Mouse (Mus musculus): Measurements from ENCODE around the gene Hpgds. TPM values are rescaled to one million over a fixed set of nuclear protein-coding genes. Genes with fewer than 3 reads are reported as not detected.

The Hpgds gene
- polyA plus RNA-seq, 1 experiment from 2014 or later, result 4.0 TPM

DNA sequence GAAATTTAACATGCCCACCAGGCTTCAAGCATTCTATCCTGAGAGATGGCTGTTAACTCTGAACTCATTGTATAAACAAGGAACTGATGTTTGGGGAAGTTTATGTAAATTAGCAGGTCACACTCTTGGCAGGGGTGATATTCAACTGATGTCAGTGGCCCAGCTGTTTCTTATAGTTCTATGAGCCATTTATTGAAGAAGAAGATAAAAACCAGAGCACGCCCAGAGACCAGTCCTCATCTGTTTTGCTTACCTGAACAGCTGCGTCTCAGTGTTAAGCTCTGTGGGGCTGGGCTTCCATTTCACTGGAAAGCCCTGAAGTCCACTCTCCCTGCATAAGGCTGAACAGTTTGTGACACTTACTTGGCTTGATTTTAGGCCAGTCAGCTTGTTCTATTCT, 6.9 kb downstream of the Hpgds start:
- no peak overlapping the region for H3K4me2 ChIP-seq (replicated peaks)
- H3K36me3 ChIP-seq, result no peaks in the 10 kb centered on the region
- WGBS, result 46% methylated on average over 2 of the region's 2 CpGs
- no peaks in the 10 kb centered on the region for H3K9me3 ChIP-seq
- ATAC-seq (ENCODE audit: insufficient number of reproducible peaks, insufficient read depth, low FRiP score, low TSS enrichment), result no peak; the same call in 1 of the 2 replicates
- no peak overlapping the region for H3K9ac ChIP-seq
- 0 out of 2 replicates have a peak, but pooled peaks cover 5% of the 10 kb centered on the region for H3K4me1 ChIP-seq
- H3K27me3 ChIP-seq, result no peaks in the 10 kb centered on the region
- H3K27ac ChIP-seq, result no peak overlapping the region
- no peak overlapping the region for H3K4me3 ChIP-seq

- Histone ChIP-seq H3K4me3 (no peak overlapping the region), H3K9me3 (no peaks in the 10 kb centered on the region), H3K27ac (no peak overlapping the region), H3K9ac (no peak overlapping the region), H3K4me2 (replicated peaks) (no peak overlapping the region), H3K27me3 (no peaks in the 10 kb centered on the region), H3K4me1 (no peaks in the 10 kb centered on the region), H3K36me3 (no peaks in the 10 kb centered on the region)
- WGBS, result 61% methylated on average over 6 of the region's 6 CpGs
- no peak for ATAC-seq (ENCODE audit: insufficient number of reproducible peaks, insufficient read depth, low FRiP score, low TSS enrichment)
These were observed 12.3 kb downstream of the Hpgds start for GRCm38 (mm10) chr6:65132376-65132775.

- Histone ChIP-seq H3K4me2 (replicated peaks) (no peak overlapping the region), H3K27me3 (no peaks in the 10 kb centered on the region), H3K4me3 (no peak overlapping the region), H3K4me1 (no peaks in the 10 kb centered on the region), H3K36me3 (no peaks in the 10 kb centered on the region), H3K9me3 (no peaks in the 10 kb centered on the region), H3K27ac (no peak overlapping the region), H3K9ac (no peak overlapping the region)
- WGBS, result 11% methylated on average over 2 of the region's 2 CpGs
- ATAC-seq (ENCODE audit: insufficient number of reproducible peaks, insufficient read depth, low FRiP score, low TSS enrichment), result no peak
These were observed 18.5 kb downstream of the Hpgds start for GRCm38 (mm10) chr6:65126074-65126726.

DNA sequence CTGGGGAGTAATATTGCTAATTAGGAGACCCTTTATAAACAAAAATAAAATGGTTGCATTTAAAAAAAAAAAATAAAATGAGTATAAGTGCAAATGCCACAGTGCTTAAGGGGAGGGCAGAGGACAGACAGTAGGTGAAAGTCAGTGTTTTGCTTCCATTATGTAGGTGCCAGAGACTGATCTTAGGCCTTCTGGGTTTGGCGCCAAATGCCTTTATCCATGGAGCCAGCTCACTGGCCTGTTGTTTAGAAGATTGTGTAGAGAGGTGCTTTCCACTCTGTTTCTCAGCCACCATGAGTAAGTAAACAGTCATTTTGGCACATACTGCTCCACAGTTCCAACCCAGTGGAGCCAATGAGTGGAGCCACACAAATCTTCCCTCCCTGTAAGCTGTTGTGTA, 27.2 kb downstream of the Hpgds start:
- Histone ChIP-seq H3K4me1 (no peaks in the 10 kb centered on the region), H3K4me2 (replicated peaks) (no peak overlapping the region), H3K36me3 (peaks cover 48% of the 10 kb centered on the region), H3K27ac (no peak overlapping the region), H3K4me3 (no peak overlapping the region), H3K27me3 (no peaks in the 10 kb centered on the region), H3K9me3 (no peaks in the 10 kb centered on the region), H3K9ac (no peak overlapping the region)
- WGBS, result 86% methylated on average over 1 of the region's 1 CpGs
- ATAC-seq (ENCODE audit: insufficient number of reproducible peaks, insufficient read depth, low FRiP score, low TSS enrichment), result no peak

- H3K36me3 ChIP-seq, result peaks cover 53% of the 10 kb centered on the region
- 94% methylated on average over 2 of the region's 2 CpGs for WGBS
- no peak overlapping the region for H3K27ac ChIP-seq
- H3K9ac ChIP-seq, result no peak overlapping the region
- ATAC-seq (ENCODE audit: insufficient number of reproducible peaks, insufficient read depth, low FRiP score, low TSS enrichment), result no peak
- no peak overlapping the region for H3K4me2 ChIP-seq (replicated peaks)
- H3K9me3 ChIP-seq, result no peaks in the 10 kb centered on the region
- no peak overlapping the region for H3K4me3 ChIP-seq
- no peaks in the 10 kb centered on the region for H3K27me3 ChIP-seq
- H3K4me1 ChIP-seq, result no peaks in the 10 kb centered on the region
These were observed 29.8 kb downstream of the Hpgds start for GRCm38 (mm10) chr6:65114902-65115301.

DNA sequence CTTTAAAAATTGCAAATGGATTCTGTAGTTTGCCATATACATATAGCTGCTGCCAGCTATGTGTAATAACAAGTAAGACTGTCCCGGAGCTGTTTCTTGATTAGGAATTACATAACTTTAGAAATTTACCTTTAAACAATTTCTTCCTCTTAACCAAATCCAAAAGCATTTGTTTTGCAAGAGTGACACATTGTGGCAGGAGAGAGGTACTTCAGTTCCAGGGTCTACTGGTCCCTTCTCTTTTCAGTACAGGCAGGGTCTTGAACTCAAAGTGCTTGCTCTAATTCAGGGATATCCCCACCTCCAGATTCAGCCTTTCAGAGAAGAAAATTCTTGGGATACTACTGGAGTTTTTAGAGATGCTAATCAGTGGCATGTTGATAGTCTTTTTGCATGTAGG, 65.6 kb downstream of the Hpgds start:
- H3K9me3 ChIP-seq, result no peaks in the 10 kb centered on the region
- ATAC-seq (ENCODE audit: insufficient number of reproducible peaks, insufficient read depth, low FRiP score, low TSS enrichment), result no peak
- H3K27me3 ChIP-seq, result no peaks in the 10 kb centered on the region
- no peaks in the 10 kb centered on the region for H3K4me1 ChIP-seq
- no peak overlapping the region for H3K4me3 ChIP-seq
- H3K4me2 ChIP-seq (replicated peaks), result no peak overlapping the region
- 97% methylated on average over 1 of the region's 1 CpGs for WGBS
- H3K9ac ChIP-seq, result no peak overlapping the region
- no peak overlapping the region for H3K27ac ChIP-seq
- peaks cover 33% of the 10 kb centered on the region for H3K36me3 ChIP-seq

- Histone ChIP-seq H3K36me3 (peaks cover 49% of the 10 kb centered on the region), H3K4me2 (replicated peaks) (no peak overlapping the region), H3K4me3 (no peak overlapping the region), H3K27me3 (no peaks in the 10 kb centered on the region), H3K9ac (no peak overlapping the region), H3K27ac (0 out of 2 replicates have a peak overlapping the region, but pooled peaks have one; percentile 11), H3K9me3 (no peaks in the 10 kb centered on the region), H3K4me1 (no peaks in the 10 kb centered on the region)
- 83% methylated on average over 2 of the region's 2 CpGs for WGBS
- ATAC-seq (ENCODE audit: insufficient number of reproducible peaks, insufficient read depth, low FRiP score, low TSS enrichment), result no peak
These were observed 69.5 kb downstream of the Hpgds start for GRCm38 (mm10) chr6:65075201-65075600.

Other genes with a start within 250 kb of the Hpgds start
- gene Smarcad1, start 102.3 kb downstream of the Hpgds start, polyA plus RNA-seq (2016; fragmentation: Nextera tagmentation; extraction: Ambion mirVana), result 107 and 114 TPM in 2 replicates
- 0.63 and 0.71 TPM in 2 replicates for gene C130060K24Rik, start 236.2 kb upstream of the Hpgds start, polyA plus RNA-seq (2016; fragmentation: Nextera tagmentation; extraction: Ambion mirVana)

All from embryonic facial prominence, embryonic 12.5 days (tissue).